Mouse (Mus musculus) myocyte (in vitro differentiated cells): ENCODE data around the gene Nod1.
A peak's percentile ranks its signal among the peaks of the same experiment; 100 is the strongest.

Experiments
- CEBPB ChIP-seq: IDR thresholded peaks from 2 replicates; pipeline ENCODE4 v1.6.1; 2011; ENCODE audit warnings: mild to moderate bottlenecking, moderate library complexity; ENCODE audit not compliant: poor library complexity, insufficient read depth, severe bottlenecking
- E2F4 ChIP-seq: IDR thresholded peaks from one replicate; pipeline ENCODE4 v1.6.1; 2011; ENCODE audit warnings: mild to moderate bottlenecking, control low read depth, moderate library complexity; ENCODE audit not compliant: insufficient read depth
- MAX ChIP-seq: IDR thresholded peaks from one replicate; pipeline ENCODE4 v1.6.1; 2011; ENCODE audit warnings: low read depth, mild to moderate bottlenecking, control low read depth
- MYOD1 ChIP-seq, 3 experiments: IDR thresholded peaks; one replicate each; pipeline ENCODE4 v1.6.1; 2011; ENCODE audit warnings: control low read depth in 2 of 3, low read depth in 2 of 3, mild to moderate bottlenecking in 2 of 3, moderate library complexity in 1 of 3; ENCODE audit not compliant: insufficient read length in 2 of 3, control insufficient read depth in 1 of 3
- MYOG ChIP-seq, 3 experiments: IDR thresholded peaks; one replicate each; pipeline ENCODE4 v1.6.1; 2011; ENCODE audit warnings: control low read depth in 2 of 3, low read depth in 2 of 3, mild to moderate bottlenecking in 2 of 3; ENCODE audit not compliant: insufficient read length in 2 of 3, control insufficient read depth in 1 of 3, insufficient read depth in 1 of 3
- POLR2A ChIP-seq: IDR thresholded peaks from one replicate; pipeline ENCODE4 v1.6.1; 2011; ENCODE audit warnings: low read depth, mild to moderate bottlenecking, control low read depth, moderate library complexity; ENCODE audit not compliant: insufficient read length
- POLR2AphosphoS2 ChIP-seq: IDR thresholded peaks from one replicate; pipeline ENCODE4 v1.6.1; 2011; ENCODE audit warnings: low read depth, control low read depth; ENCODE audit not compliant: insufficient read length
- REST ChIP-seq: IDR thresholded peaks from one replicate; pipeline ENCODE4 v1.6.1; 2011; ENCODE audit warnings: mild to moderate bottlenecking, control low read depth, moderate library complexity; ENCODE audit not compliant: insufficient read depth, insufficient read length
- SRF ChIP-seq: IDR thresholded peaks from one replicate; pipeline ENCODE4 v1.6.1; 2011; ENCODE audit warnings: low read depth; ENCODE audit not compliant: control insufficient read depth, insufficient read length
- TCF12 ChIP-seq: IDR thresholded peaks from one replicate; pipeline ENCODE4 v1.6.1; 2011; ENCODE audit warnings: mild to moderate bottlenecking, control low read depth; ENCODE audit not compliant: poor library complexity, insufficient read depth, severe bottlenecking
- TCF3 ChIP-seq: IDR thresholded peaks from one replicate; pipeline ENCODE4 v1.6.1; 2011; ENCODE audit warnings: low read depth, control low read depth; ENCODE audit not compliant: insufficient read length
- USF1 ChIP-seq: IDR thresholded peaks from one replicate; pipeline ENCODE4 v1.6.1; 2011; ENCODE audit warnings: low read depth, mild to moderate bottlenecking, control low read depth, moderate library complexity

DNA sequence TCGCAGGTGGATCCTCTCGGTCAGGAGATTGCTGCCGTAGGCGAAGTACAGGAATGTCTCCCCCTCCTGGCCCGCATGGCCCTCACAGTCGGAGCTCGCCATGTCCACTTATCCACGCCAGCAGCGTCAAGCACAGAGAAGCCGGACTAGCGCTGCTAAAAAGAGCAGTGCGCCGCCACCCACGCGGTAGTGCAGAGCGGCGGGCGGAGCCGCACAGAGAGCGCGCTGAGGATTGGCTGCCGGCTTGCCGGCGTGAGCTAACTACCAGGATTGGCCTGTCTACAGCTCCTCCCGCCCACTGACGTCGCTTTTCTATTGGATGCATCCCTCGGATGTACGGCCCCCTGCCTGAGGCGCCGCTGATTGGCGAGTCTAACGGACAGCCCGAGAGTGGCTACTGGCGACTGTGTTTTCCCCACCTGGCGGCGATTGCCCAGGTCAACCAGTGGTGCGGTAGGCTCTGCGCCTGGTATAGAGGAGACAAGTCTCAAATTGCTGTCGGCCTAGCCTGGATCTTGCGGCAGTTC is 20.4 kb upstream of the Nod1 start, which contains the start of gene Ggct:
- TF ChIP-seq POLR2A: peak; percentile 83
- no peak for TF ChIP-seq MAX
- TF ChIP-seq TCF3: no peak
- no peak for TF ChIP-seq CEBPB
- peak; percentile 65 for TF ChIP-seq POLR2AphosphoS2
- TF ChIP-seq MYOG (IDR thresholded peaks at IDR 0.05; ENCODE audit: control insufficient read depth in 1 of 3, insufficient read depth in 1 of 3, insufficient read length in 2 of 3, low read depth in 2 of 3): peak in 1 of 3 experiments; percentile 16
- TF ChIP-seq E2F4: no peak
- peak in 1 of 3 experiments; percentile 37 for TF ChIP-seq MYOD1 (IDR thresholded peaks at IDR 0.05; ENCODE audit: control insufficient read depth in 1 of 3, insufficient read length in 2 of 3, low read depth in 2 of 3)
- TF ChIP-seq USF1: no peak
- TF ChIP-seq TCF12: no peak
- TF ChIP-seq SRF: peak; percentile 65
- no peak for TF ChIP-seq REST
